Mouse (Mus musculus): ENCODE results near the gene Car5a.

DNA sequence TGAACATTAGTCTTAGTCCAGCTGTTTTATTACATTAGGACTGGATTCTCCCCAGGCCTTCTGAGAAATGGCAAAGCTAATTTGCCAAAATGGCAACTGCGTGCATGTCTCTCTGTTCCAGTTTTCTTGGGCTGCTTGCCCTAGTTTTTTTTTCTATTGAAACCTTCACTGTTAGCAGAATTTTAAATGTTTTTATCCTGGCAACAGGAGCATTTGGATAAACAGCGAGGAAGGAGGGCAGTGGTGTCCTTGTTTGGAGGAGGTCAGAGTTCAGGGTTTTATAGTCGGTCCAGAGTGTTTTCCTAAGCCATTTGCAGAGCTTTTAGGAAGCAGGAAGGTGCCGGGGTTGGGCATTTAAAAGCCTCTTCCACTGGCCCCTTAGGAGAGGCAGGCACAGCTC lies 23.3 kb upstream of the Car5a start:
- TF ChIP-seq MAZ (IDR thresholded peaks at IDR 0.05; ENCODE audit: low read depth, low read length), result no peak
- TF ChIP-seq NRF1 (IDR thresholded peaks at IDR 0.05; ENCODE audit: insufficient read depth, low read depth, low read length, poor library complexity, severe bottlenecking), result no peak
- no peak for TF ChIP-seq GATA1 (IDR thresholded peaks at IDR 0.05; ENCODE audit: low read depth, low read length)
